Mouse (Mus musculus) CH12.LX (cell line): ENCODE data around the gene Spata13. TPM values are rescaled to one million over a fixed set of nuclear protein-coding genes. Genes with fewer than 3 reads are reported as not detected.

Experiments used
- DNase-seq: peaks from one replicate; pipeline ENCODE4 v3.0.0-alpha.2; 2013; ENCODE audit errors: extremely low read depth
- H3K27ac ChIP-seq: 2 replicates; pipeline ENCODE4 v1.5.1; 2012; ENCODE audit warnings: low read depth, mild to moderate bottlenecking, control low read depth, moderate library complexity; ENCODE audit not compliant: insufficient read depth
- H3K27me3 ChIP-seq: replicated peaks from 2 replicates; pipeline ENCODE3; 2012; ENCODE audit warnings: inconsistent platforms
- H3K36me3 ChIP-seq, 2 experiments: replicated peaks in 1 of 2; 2 replicates each; pipeline versions ENCODE3 to v1.6.1; 2012; ENCODE audit warnings: inconsistent platforms in 1 of 2, low read length in 1 of 2, mild to moderate bottlenecking in 1 of 2, mixed read lengths in 1 of 2, moderate library complexity in 1 of 2; ENCODE audit not compliant: control insufficient read depth in 1 of 2, insufficient read depth in 1 of 2
- H3K4me1 ChIP-seq, 2 experiments: 2 replicates each; pipeline ENCODE4 v1.6.1; 2012; ENCODE audit warnings: inconsistent platforms in 1 of 2, moderate library complexity in 1 of 2; ENCODE audit not compliant: insufficient read depth in 2 of 2, control insufficient read depth in 1 of 2
- H3K4me2 ChIP-seq: 2 replicates; pipeline ENCODE4 v1.6.1; 2012; ENCODE audit warnings: low read depth, mild to moderate bottlenecking, control low read depth; ENCODE audit not compliant: poor library complexity, insufficient read depth, severe bottlenecking
- H3K4me3 ChIP-seq, 3 experiments: fragments of 150-350 bp in 1 of 3; sonication (generic) in 1 of 3; replicated peaks in 1 of 3; 2 replicates each; pipeline versions ENCODE3 to v1.5.1; 2011 to 2012; ENCODE audit warnings: low read depth in 2 of 3, low read length in 2 of 3, mild to moderate bottlenecking in 2 of 3, moderate library complexity in 2 of 3, control low read depth in 1 of 3, improper control_type of control experiment in 1 of 3, inconsistent platforms in 1 of 3, mixed read lengths in 1 of 3; ENCODE audit not compliant: poor library complexity in 1 of 3
- H3K79me2 ChIP-seq: replicated peaks from 2 replicates; pipeline ENCODE4 v1.6.1; 2012; ENCODE audit warnings: mild to moderate bottlenecking, moderate library complexity; ENCODE audit not compliant: control insufficient read depth, poor library complexity, insufficient read depth, severe bottlenecking; ENCODE audit errors: extremely low read depth
- H3K9ac ChIP-seq: 2 replicates; pipeline ENCODE4 v1.6.1; 2012; ENCODE audit warnings: low read depth, mild to moderate bottlenecking, control low read depth, moderate library complexity; ENCODE audit not compliant: insufficient read depth
- H3K9me3 ChIP-seq: replicated peaks from 2 replicates; pipeline ENCODE3; 2012; ENCODE audit warnings: low read length, inconsistent platforms, mixed read lengths
- CHD1 ChIP-seq: IDR thresholded peaks from 2 replicates; pipeline ENCODE4 v1.6.1; 2012; ENCODE audit warnings: low read depth, low read length, improper control_type of control experiment, inconsistent platforms
- CHD2 ChIP-seq: IDR thresholded peaks from 2 replicates; pipeline ENCODE4 v1.6.1; 2011; ENCODE audit warnings: low read length, improper control_type of control experiment
- CTCF ChIP-seq, 2 experiments: IDR thresholded peaks in 1 of 2; conservative IDR thresholded peaks in 1 of 2; 2 replicates each; pipeline ENCODE4 v1.5.1; 2011 to 2012; ENCODE audit warnings: low read depth in 2 of 2, low read length in 2 of 2, improper control_type of control experiment in 1 of 2, inconsistent platforms in 1 of 2, mild to moderate bottlenecking in 1 of 2, moderate library complexity in 1 of 2
- E2F4 ChIP-seq: IDR thresholded peaks from 2 replicates; pipeline ENCODE4 v1.6.1; 2011; ENCODE audit warnings: low read depth, low read length, improper control_type of control experiment; ENCODE audit not compliant: insufficient replicate concordance
- ELF1 ChIP-seq: IDR thresholded peaks from 2 replicates; pipeline ENCODE4 v1.6.1; 2014; ENCODE audit warnings: low read depth, mild to moderate bottlenecking, inconsistent platforms, low read length, improper control_type of control experiment
- EP300 ChIP-seq: IDR thresholded peaks from 2 replicates; pipeline ENCODE4 v1.6.1; 2011; ENCODE audit warnings: low read length, improper control_type of control experiment
- ETS1 ChIP-seq: conservative IDR thresholded peaks from 2 replicates; pipeline ENCODE4 v1.6.1; 2012; ENCODE audit warnings: low read depth, mild to moderate bottlenecking, inconsistent platforms, low read length, improper control_type of control experiment, moderate library complexity
- HCFC1 ChIP-seq: IDR thresholded peaks from 2 replicates; pipeline ENCODE4 v1.6.1; 2012; ENCODE audit warnings: low read depth, mild to moderate bottlenecking, inconsistent platforms, low read length, improper control_type of control experiment
- IRF4 ChIP-seq: IDR thresholded peaks from 2 replicates; pipeline ENCODE4 v1.6.1; 2014; ENCODE audit warnings: low read depth, mild to moderate bottlenecking, inconsistent platforms, low read length, improper control_type of control experiment
- JUN ChIP-seq: IDR thresholded peaks from 2 replicates; pipeline ENCODE4 v1.6.1; 2011; ENCODE audit warnings: low read depth, mild to moderate bottlenecking, low read length, improper control_type of control experiment, moderate library complexity; ENCODE audit not compliant: insufficient read depth
- KAT2A ChIP-seq: IDR thresholded peaks from 2 replicates; pipeline ENCODE4 v1.6.1; 2012; ENCODE audit warnings: low read length, improper control_type of control experiment, inconsistent platforms; ENCODE audit not compliant: insufficient replicate concordance
- MAFK ChIP-seq: IDR thresholded peaks from 2 replicates; pipeline ENCODE4 v1.6.1; 2011; ENCODE audit warnings: low read length, improper control_type of control experiment; ENCODE audit not compliant: insufficient replicate concordance
- MAZ ChIP-seq: IDR thresholded peaks from 2 replicates; pipeline ENCODE4 v1.6.1; 2012; ENCODE audit warnings: low read depth, mild to moderate bottlenecking, inconsistent platforms, low read length, improper control_type of control experiment, moderate library complexity
- MEF2A ChIP-seq: IDR thresholded peaks from 2 replicates; pipeline ENCODE4 v1.6.1; 2014; ENCODE audit warnings: low read depth, mild to moderate bottlenecking, inconsistent platforms, low read length, improper control_type of control experiment, borderline replicate concordance
- NELFE ChIP-seq: IDR thresholded peaks from 2 replicates; pipeline ENCODE4 v1.6.1; 2011; ENCODE audit warnings: low read depth, low read length, improper control_type of control experiment
- PAX5 ChIP-seq: IDR thresholded peaks from 2 replicates; pipeline ENCODE4 v1.6.1; 2012; ENCODE audit warnings: low read length, inconsistent platforms, mixed read lengths
- POLR2A ChIP-seq: IDR thresholded peaks from 2 replicates; pipeline ENCODE4 v1.6.1; 2011; ENCODE audit warnings: low read depth, mild to moderate bottlenecking, improper control_type of control experiment, low read length
- POLR2AphosphoS2 ChIP-seq: IDR thresholded peaks from 2 replicates; pipeline ENCODE4 v1.6.1; 2011; ENCODE audit warnings: low read depth, low read length, improper control_type of control experiment
- RAD21 ChIP-seq: IDR thresholded peaks from 2 replicates; pipeline ENCODE4 v1.6.1; 2011; ENCODE audit warnings: low read depth, mild to moderate bottlenecking, low read length, improper control_type of control experiment, moderate library complexity
- RCOR1 ChIP-seq: conservative IDR thresholded peaks from 2 replicates; pipeline ENCODE4 v1.6.1; 2012; ENCODE audit warnings: low read depth, mild to moderate bottlenecking, inconsistent platforms, low read length, improper control_type of control experiment
- SMC3 ChIP-seq: IDR thresholded peaks from 2 replicates; pipeline ENCODE4 v1.6.1; 2011; ENCODE audit warnings: low read depth, low read length, improper control_type of control experiment
- UBTF ChIP-seq: IDR thresholded peaks from 2 replicates; pipeline ENCODE4 v1.6.1; 2012; ENCODE audit warnings: low read depth, mild to moderate bottlenecking, inconsistent platforms, low read length, improper control_type of control experiment, moderate library complexity
- USF1 ChIP-seq: IDR thresholded peaks from 2 replicates; pipeline ENCODE4 v1.6.1; 2014; ENCODE audit warnings: low read depth, mild to moderate bottlenecking, inconsistent platforms, low read length, improper control_type of control experiment
- ZC3H11A ChIP-seq: IDR thresholded peaks from 2 replicates; pipeline ENCODE4 v1.6.1; 2012; ENCODE audit warnings: low read depth, mild to moderate bottlenecking, inconsistent platforms, low read length, improper control_type of control experiment
- ZNF384 ChIP-seq: IDR thresholded peaks from 2 replicates; pipeline ENCODE4 v1.6.1; 2012; ENCODE audit warnings: low read depth, low read length, improper control_type of control experiment, inconsistent platforms
- dilution Hi-C: fragments of 300-500 bp; cut with MboI; formaldehyde crosslinking; loops from 2 replicates; pipeline ENCODE4 v1.14.3; 2020; ENCODE audit warnings: low sequenced_read_pairs; ENCODE audit not compliant: extremely low pct_unique_long_range_greater_than_20kb, extremely low pct_ligation_motif_present
- in situ Hi-C: fragments of 300-500 bp; cut with MboI; formaldehyde crosslinking; loops from 3 replicates; pipeline ENCODE4 v1.14.3; 2019; ENCODE audit warnings: low sequenced_read_pairs, low pct_ligation_motif_present, low pct_unique_long_range_greater_than_20kb, mixed read lengths
- polyA plus RNA-seq: library from polyadenylated mRNA; unstranded; fragments of >175 nt; gene quantifications from 2 replicates; pipeline ENCODE4 v1.2.1, GENCODE M21; 2012; ENCODE audit warnings: low read depth; ENCODE audit not compliant: insufficient read length
- total RNA-seq, 2 experiments: library from RNA; depleted of rRNA; stranded (reverse); fragments of 300-350 nt in 1 of 2; fragments of >200 nt in 1 of 2; gene quantifications; 2 replicates each; pipeline ENCODE4 v1.2.3; 2012 to 2014

Gene Spata13
- total and polyA plus RNA-seq, 3 experiments = 11.6 to 15.9 (median 13.6) TPM

GRCm38 (mm10) chr14:60761801-60762200, 128.0 kb downstream of the Spata13 start:
- in situ Hi-C loops = no loop called here
- Histone ChIP-seq H3K4me3 (no peak overlapping the region), H3K27me3 (no peaks in the 10 kb centered on the region), H3K27ac (no peak overlapping the region), H3K4me2 (no peak overlapping the region), H3K4me1 (peaks cover 8 to 13% of the 10 kb centered on the region in 2 experiments; a peak in 3 of 4 replicates), H3K79me2 (no peaks in the 10 kb centered on the region), H3K9ac (no peak overlapping the region)
- no peak for DNase-seq
- no peak for TF ChIP-seq MAFK
- TF ChIP-seq, all 38 proteins: peak for 0
- Histone ChIP-seq H3K36me3 (peaks cover 57 to 73% of the 10 kb centered on the region in 2 experiments), H3K9me3 (no peaks in the 10 kb centered on the region)
- dilution Hi-C loops = no loop called here

GRCm38 (mm10) chr14:60762754-60763153, 129.0 kb downstream of the Spata13 start:
- H3K36me3 ChIP-seq = peaks cover 50 to 64% of the 10 kb centered on the region in 2 experiments
- H3K27me3 ChIP-seq = no peaks in the 10 kb centered on the region
- in situ Hi-C loops = no loop called here
- no peak overlapping the region for H3K27ac ChIP-seq
- no peak overlapping the region for H3K4me2 ChIP-seq
- no peaks in the 10 kb centered on the region for H3K9me3 ChIP-seq
- TF ChIP-seq UBTF (no peak), PAX5 (no peak), CHD2 (no peak), CTCF (conservative IDR thresholded peaks at IDR 0.05 in 1 of 2, IDR thresholded peaks at IDR 0.05 in 1 of 2; ENCODE audit: low read depth in 2 of 2, low read length in 2 of 2) (no peak), ETS1 (no peak), ZNF384 (no peak), POLR2A (no peak), ELF1 (no peak), HCFC1 (no peak), ZC3H11A (no peak), E2F4 (no peak), MAZ (no peak), MAFK (no peak), SMC3 (no peak), POLR2AphosphoS2 (no peak)
- no peak overlapping the region for H3K9ac ChIP-seq
- DNase-seq = no peak
- no peaks in the 10 kb centered on the region for H3K79me2 ChIP-seq
- dilution Hi-C loops = no loop called here
- no peak overlapping the region for H3K4me3 ChIP-seq
- H3K4me1 ChIP-seq = peaks cover 8 to 13% of the 10 kb centered on the region in 2 experiments; a peak in 3 of 4 replicates

- Histone ChIP-seq H3K27ac (no peak overlapping the region), H3K79me2 (no peaks in the 10 kb centered on the region), H3K36me3 (peaks cover 40 to 54% of the 10 kb centered on the region in 2 experiments), H3K4me3 (no peak overlapping the region), H3K9ac (no peak overlapping the region), H3K27me3 (no peaks in the 10 kb centered on the region), H3K4me1 (peaks cover 8 to 13% of the 10 kb centered on the region in 2 experiments; a peak in 3 of 4 replicates), H3K4me2 (no peak overlapping the region), H3K9me3 (no peaks in the 10 kb centered on the region)
- dilution Hi-C loops = no loop called here
- no peak for DNase-seq
- in situ Hi-C loops = no loop called here
- TF ChIP-seq HCFC1 = no peak
- TF ChIP-seq NELFE = no peak
- TF ChIP-seq CHD1 = no peak
- no peak for TF ChIP-seq JUN
- TF ChIP-seq RCOR1 = no peak
- no peak for TF ChIP-seq E2F4
- no peak for TF ChIP-seq SMC3
- no peak for TF ChIP-seq RAD21
- TF ChIP-seq MEF2A = no peak
- no peak for TF ChIP-seq KAT2A
- TF ChIP-seq IRF4 = no peak
- no peak for TF ChIP-seq CHD2
- no peak for TF ChIP-seq ELF1
- no peak for TF ChIP-seq EP300
- no peak for TF ChIP-seq USF1
Observed at GRCm38 (mm10) chr14:60763746-60764145, 129.9 kb downstream of the Spata13 start.
